In genomic region chr5:84762618-84763017, GRCm38 (mm10) we compare ENCODE assay signal across 25 mouse cellular contexts.
"Had no signal": no experiment of that assay in that cellular context is flagged by ENCODE, and none has a peak within 500 bp of the region (broad histone marks: within the 10 kb centered on the region; RNA-seq: fewer than 3 reads in every experiment).

No protein-coding gene starts in this region.

- H3K4me1 ChIP-seq: heart, embryonic 13.5 days; heart, embryonic 15.5 days; limb, embryonic 10.5 days; limb, embryonic 12.5 days; liver, embryonic 13.5 days; liver, embryonic 15.5 days had no signal

- H3K27ac ChIP-seq: heart, adult 2 months; heart, embryonic 13.5 days; heart, embryonic 15.5 days; hindbrain, embryonic 14.5 days; layer of hippocampus, adult 2 months; left cerebral cortex, adult 2 months; limb, embryonic 10.5 days; limb, embryonic 12.5 days; liver, embryonic 13.5 days; liver, embryonic 15.5 days had no signal

- H3K9ac ChIP-seq: heart, embryonic 13.5 days; heart, embryonic 15.5 days; hindbrain, embryonic 14.5 days; limb, embryonic 12.5 days; liver, embryonic 13.5 days; liver, embryonic 15.5 days had no signal

- H3K27me3 ChIP-seq: heart, embryonic 13.5 days; heart, embryonic 15.5 days; limb, embryonic 12.5 days; liver, embryonic 13.5 days; liver, embryonic 15.5 days had no signal

- ATAC-seq: hindbrain, embryonic 16.5 days; intestine, embryonic 16.5 days had no signal

- H3K4me3 ChIP-seq: heart, adult 2 months; heart, embryonic 13.5 days; heart, embryonic 15.5 days; layer of hippocampus, adult 2 months; left cerebral cortex, adult 2 months; limb, embryonic 10.5 days; limb, embryonic 12.5 days; liver, embryonic 13.5 days; liver, embryonic 15.5 days had no signal

- H3K4me2 ChIP-seq: heart, embryonic 11.5 days; heart, embryonic 13.5 days; heart, embryonic 15.5 days; hindbrain, embryonic 14.5 days; limb, embryonic 12.5 days; liver, embryonic 11.5 days; liver, embryonic 13.5 days; liver, embryonic 15.5 days had no signal

- H3K36me3 ChIP-seq: heart, embryonic 13.5 days; heart, embryonic 15.5 days; limb, embryonic 10.5 days; limb, embryonic 12.5 days; liver, embryonic 13.5 days; liver, embryonic 15.5 days had no signal

- DNase-seq: gastrocnemius, postnatal 14 days; gastrocnemius, postnatal 36 days; heart, adult 11 months; heart, adult 2 months; heart, postnatal 14 days; heart, postnatal 36 days; kidney, adult 11 months; kidney, adult 2 months; kidney, postnatal 10 days; kidney, postnatal 25 days; kidney, postnatal 4 days; liver; liver, embryonic 13.5 days had no signal

- H3K9me3 ChIP-seq: heart, embryonic 13.5 days; heart, embryonic 15.5 days; limb, embryonic 10.5 days; limb, embryonic 12.5 days; liver, embryonic 13.5 days; liver, embryonic 15.5 days had no signal
